Mouse (Mus musculus): ENCODE measurements around the gene Ccdc61. TPM values are rescaled to one million over a fixed set of nuclear protein-coding genes. Genes with fewer than 3 reads are reported as not detected.
A peak's percentile ranks its signal among the peaks of the same experiment; 100 is the strongest.

Gene Ccdc61
- polyA plus RNA-seq, 1 experiment from 2014 or later = 30.8 TPM

GRCm38 (mm10) chr7:18891872-18892599 is 18.2 kb downstream of the Ccdc61 start:
- H3K4me2 ChIP-seq (replicated peaks; ENCODE audit: low read depth, low read length) = peak overlapping the region; percentile 62
- H3K4me1 ChIP-seq (ENCODE audit: insufficient read depth, low read length) = peaks cover 21% of the 10 kb centered on the region
- H3K27me3 ChIP-seq (ENCODE audit: insufficient read depth, low read length) = peaks cover 8% of the 10 kb centered on the region; the same call in 1 of the 2 replicates
- ATAC-seq (ENCODE audit: low FRiP score, low TSS enrichment) = peak; percentile 46
- 0 out of 2 replicates have a peak, but pooled peaks cover 2% of the 10 kb centered on the region for H3K36me3 ChIP-seq (ENCODE audit: insufficient read depth, low read length)
- H3K4me3 ChIP-seq (ENCODE audit: low read length) = peak overlapping the region; percentile 41
- H3K9me3 ChIP-seq (ENCODE audit: low read length) = no peaks in the 10 kb centered on the region
- 20% methylated on average over 33 of the region's 33 CpGs for WGBS
- H3K27ac ChIP-seq (ENCODE audit: low read length) = no peak overlapping the region
- H3K9ac ChIP-seq (replicated peaks; ENCODE audit: low read length) = 0 out of 2 replicates have a peak overlapping the region, but pooled peaks have one; percentile 36

GRCm38 (mm10) chr7:18890848-18891247 is 19.4 kb downstream of the Ccdc61 start:
- Histone ChIP-seq H3K4me1 (ENCODE audit: insufficient read depth, low read length) (peaks cover 21% of the 10 kb centered on the region), H3K9me3 (ENCODE audit: low read length) (no peaks in the 10 kb centered on the region), H3K4me2 (replicated peaks; ENCODE audit: low read depth, low read length) (no peak overlapping the region), H3K27me3 (ENCODE audit: insufficient read depth, low read length) (peaks cover 8% of the 10 kb centered on the region; the same call in 1 of the 2 replicates), H3K27ac (ENCODE audit: low read length) (no peak overlapping the region), H3K36me3 (ENCODE audit: insufficient read depth, low read length) (0 out of 2 replicates have a peak, but pooled peaks cover 2% of the 10 kb centered on the region), H3K9ac (replicated peaks; ENCODE audit: low read length) (no peak overlapping the region), H3K4me3 (ENCODE audit: low read length) (no peak overlapping the region)
- ATAC-seq (ENCODE audit: low FRiP score, low TSS enrichment) = no peak
- WGBS = 68% methylated on average over 8 of the region's 8 CpGs

DNA sequence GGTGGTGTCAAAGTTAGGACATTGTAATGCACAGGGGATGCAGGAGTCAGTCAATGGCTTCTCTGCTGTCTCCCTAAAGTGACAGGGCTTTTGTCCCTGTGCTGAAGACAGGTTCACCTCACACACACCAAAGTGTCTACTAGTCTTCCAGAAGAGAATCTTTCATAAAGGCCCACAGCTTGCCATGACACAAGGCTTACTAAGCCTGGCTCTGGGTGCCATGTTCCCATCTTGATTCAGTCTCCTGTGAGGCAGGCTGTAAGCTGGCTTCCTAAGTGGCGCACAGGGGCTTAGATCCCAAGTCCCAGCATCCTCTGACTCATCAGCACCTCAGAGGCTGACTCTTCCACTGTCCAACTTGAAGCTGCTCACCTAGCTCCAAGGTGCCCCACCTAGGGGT is 23.3 kb downstream of the Ccdc61 start:
- no peaks in the 10 kb centered on the region for H3K9me3 ChIP-seq (ENCODE audit: low read length)
- no peak overlapping the region for H3K4me2 ChIP-seq (replicated peaks; ENCODE audit: low read depth, low read length)
- no peaks in the 10 kb centered on the region for H3K27me3 ChIP-seq (ENCODE audit: insufficient read depth, low read length)
- 0 out of 2 replicates have a peak, but pooled peaks cover 2% of the 10 kb centered on the region for H3K36me3 ChIP-seq (ENCODE audit: insufficient read depth, low read length)
- WGBS = 91% methylated on average over 1 of the region's 1 CpGs
- no peaks in the 10 kb centered on the region for H3K4me1 ChIP-seq (ENCODE audit: insufficient read depth, low read length)
- H3K9ac ChIP-seq (replicated peaks; ENCODE audit: low read length) = no peak overlapping the region
- no peak overlapping the region for H3K27ac ChIP-seq (ENCODE audit: low read length)
- H3K4me3 ChIP-seq (ENCODE audit: low read length) = no peak overlapping the region
- no peak for ATAC-seq (ENCODE audit: low FRiP score, low TSS enrichment)

GRCm38 (mm10) chr7:18884745-18885422 is 25.3 kb downstream of the Ccdc61 start:
- ATAC-seq (ENCODE audit: low FRiP score, low TSS enrichment) = no peak
- Histone ChIP-seq H3K27me3 (ENCODE audit: insufficient read depth, low read length) (no peaks in the 10 kb centered on the region), H3K27ac (ENCODE audit: low read length) (no peak overlapping the region), H3K9ac (replicated peaks; ENCODE audit: low read length) (peak overlapping the region; percentile 8; the same call in 1 of the 2 replicates), H3K4me3 (ENCODE audit: low read length) (no peak overlapping the region), H3K4me2 (replicated peaks; ENCODE audit: low read depth, low read length) (no peak overlapping the region), H3K4me1 (ENCODE audit: insufficient read depth, low read length) (no peaks in the 10 kb centered on the region), H3K9me3 (ENCODE audit: low read length) (no peaks in the 10 kb centered on the region), H3K36me3 (ENCODE audit: insufficient read depth, low read length) (no peaks in the 10 kb centered on the region)
- WGBS = 62% methylated on average over 13 of the region's 13 CpGs

GRCm38 (mm10) chr7:18883991-18884744 is 26.0 kb downstream of the Ccdc61 start:
- H3K36me3 ChIP-seq (ENCODE audit: insufficient read depth, low read length) = no peaks in the 10 kb centered on the region
- peak overlapping the region; percentile 8; the same call in 1 of the 2 replicates for H3K9ac ChIP-seq (replicated peaks; ENCODE audit: low read length)
- 51% methylated on average over 9 of the region's 9 CpGs for WGBS
- no peaks in the 10 kb centered on the region for H3K9me3 ChIP-seq (ENCODE audit: low read length)
- H3K4me2 ChIP-seq (replicated peaks; ENCODE audit: low read depth, low read length) = no peak overlapping the region
- H3K27me3 ChIP-seq (ENCODE audit: insufficient read depth, low read length) = no peaks in the 10 kb centered on the region
- ATAC-seq (ENCODE audit: low FRiP score, low TSS enrichment) = peak; percentile 53; the same call in 1 of the 2 replicates
- H3K27ac ChIP-seq (ENCODE audit: low read length) = no peak overlapping the region
- no peaks in the 10 kb centered on the region for H3K4me1 ChIP-seq (ENCODE audit: insufficient read depth, low read length)
- no peak overlapping the region for H3K4me3 ChIP-seq (ENCODE audit: low read length)

- Histone ChIP-seq H3K27ac (ENCODE audit: low read length) (no peak overlapping the region), H3K9me3 (ENCODE audit: low read length) (no peaks in the 10 kb centered on the region), H3K4me2 (replicated peaks; ENCODE audit: low read depth, low read length) (no peak overlapping the region), H3K27me3 (ENCODE audit: insufficient read depth, low read length) (no peaks in the 10 kb centered on the region), H3K4me1 (ENCODE audit: insufficient read depth, low read length) (no peaks in the 10 kb centered on the region), H3K4me3 (ENCODE audit: low read length) (no peak overlapping the region), H3K36me3 (ENCODE audit: insufficient read depth, low read length) (no peaks in the 10 kb centered on the region), H3K9ac (replicated peaks; ENCODE audit: low read length) (no peak overlapping the region)
- ATAC-seq (ENCODE audit: low FRiP score, low TSS enrichment) = no peak
- 74% methylated on average over 7 of the region's 7 CpGs for WGBS
Measured at GRCm38 (mm10) chr7:18878691-18879090, 31.5 kb downstream of the Ccdc61 start.

DNA sequence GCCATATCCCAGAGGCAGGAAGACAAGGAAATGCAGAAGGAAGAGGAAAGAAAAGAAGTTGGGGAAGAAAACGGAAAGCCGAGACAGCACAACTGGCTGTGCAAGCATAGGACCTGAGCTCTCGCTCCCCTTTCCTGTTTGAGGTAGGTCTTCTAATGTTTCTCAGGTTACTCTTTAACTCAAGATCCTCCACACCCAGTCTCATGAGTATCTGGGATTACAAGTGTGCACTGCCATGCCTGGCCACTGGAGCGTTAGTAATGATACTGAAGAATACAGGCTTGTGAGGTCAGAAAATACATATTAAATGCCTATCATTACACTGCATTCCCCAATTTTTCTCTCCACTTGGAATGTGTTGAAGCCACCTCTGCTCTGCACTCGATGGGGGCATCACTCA is 34.8 kb downstream of the Ccdc61 start:
- no peaks in the 10 kb centered on the region for H3K36me3 ChIP-seq (ENCODE audit: insufficient read depth, low read length)
- no peak overlapping the region for H3K27ac ChIP-seq (ENCODE audit: low read length)
- H3K9me3 ChIP-seq (ENCODE audit: low read length) = no peaks in the 10 kb centered on the region
- H3K4me1 ChIP-seq (ENCODE audit: insufficient read depth, low read length) = peaks cover 7% of the 10 kb centered on the region; the same call in 1 of the 2 replicates
- ATAC-seq (ENCODE audit: low FRiP score, low TSS enrichment) = no peak
- 76% methylated on average over 5 of the region's 5 CpGs for WGBS
- no peak overlapping the region for H3K4me2 ChIP-seq (replicated peaks; ENCODE audit: low read depth, low read length)
- H3K27me3 ChIP-seq (ENCODE audit: insufficient read depth, low read length) = no peaks in the 10 kb centered on the region
- no peak overlapping the region for H3K4me3 ChIP-seq (ENCODE audit: low read length)
- H3K9ac ChIP-seq (replicated peaks; ENCODE audit: low read length) = no peak overlapping the region

DNA sequence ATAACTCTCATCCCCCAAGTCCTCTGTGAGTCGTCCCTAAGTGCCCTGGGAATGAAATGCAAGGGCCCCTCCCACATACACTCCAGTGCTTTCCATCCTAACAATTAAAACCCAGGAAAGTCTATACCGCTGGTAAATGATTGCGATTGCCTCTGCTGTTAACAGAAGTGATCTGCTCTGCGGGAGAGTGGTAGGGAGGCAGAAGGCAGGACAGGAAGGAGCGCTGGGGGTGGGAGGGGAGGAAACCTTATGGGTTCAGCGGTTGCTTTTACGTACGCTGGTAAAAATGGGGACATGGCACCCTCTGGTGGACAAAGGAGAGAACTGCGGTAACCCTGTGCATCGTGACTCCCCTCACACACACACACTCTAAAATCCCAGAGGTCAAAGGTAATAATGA is 37.0 kb downstream of the Ccdc61 start:
- 0% methylated on average over 10 of the region's 10 CpGs for WGBS
- Histone ChIP-seq H3K9ac (replicated peaks; ENCODE audit: low read length) (0 out of 2 replicates have a peak overlapping the region, but pooled peaks have one; percentile 37), H3K36me3 (ENCODE audit: insufficient read depth, low read length) (no peaks in the 10 kb centered on the region), H3K4me3 (ENCODE audit: low read length) (peak overlapping the region; percentile 37), H3K4me1 (ENCODE audit: insufficient read depth, low read length) (peaks cover 7% of the 10 kb centered on the region; the same call in 1 of the 2 replicates), H3K27me3 (ENCODE audit: insufficient read depth, low read length) (no peaks in the 10 kb centered on the region), H3K9me3 (ENCODE audit: low read length) (no peaks in the 10 kb centered on the region; the same call in 1 of the 2 replicates), H3K27ac (ENCODE audit: low read length) (no peak overlapping the region), H3K4me2 (replicated peaks; ENCODE audit: low read depth, low read length) (peak overlapping the region; percentile 61)
- ATAC-seq (ENCODE audit: low FRiP score, low TSS enrichment) = peak; percentile 88

DNA sequence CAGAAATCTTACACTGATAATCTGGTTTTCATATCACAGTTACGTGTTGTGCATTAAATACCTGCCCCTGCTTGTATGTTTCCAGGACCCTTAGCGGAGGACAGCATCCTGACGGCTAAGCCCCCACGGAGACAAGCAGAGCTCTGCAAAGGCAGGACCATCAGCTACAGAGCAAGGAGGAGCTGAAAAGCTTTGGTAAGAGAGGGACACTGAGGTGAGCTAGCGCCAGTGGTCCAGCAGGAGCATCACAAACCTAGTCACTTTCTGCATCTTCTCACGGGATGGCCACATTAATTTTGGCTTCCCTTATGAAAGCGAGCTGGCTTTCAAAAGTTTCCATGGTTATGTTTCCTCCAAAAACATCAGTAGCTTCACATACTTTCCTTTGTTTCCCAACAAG is 37.4 kb downstream of the Ccdc61 start:
- Histone ChIP-seq H3K4me2 (replicated peaks; ENCODE audit: low read depth, low read length) (peak overlapping the region; percentile 61), H3K36me3 (ENCODE audit: insufficient read depth, low read length) (no peaks in the 10 kb centered on the region), H3K4me3 (ENCODE audit: low read length) (peak overlapping the region; percentile 37), H3K9ac (replicated peaks; ENCODE audit: low read length) (peak overlapping the region; percentile 42; the same call in 1 of the 2 replicates), H3K9me3 (ENCODE audit: low read length) (no peaks in the 10 kb centered on the region; the same call in 1 of the 2 replicates), H3K4me1 (ENCODE audit: insufficient read depth, low read length) (peaks cover 7% of the 10 kb centered on the region; the same call in 1 of the 2 replicates), H3K27ac (ENCODE audit: low read length) (no peak overlapping the region), H3K27me3 (ENCODE audit: insufficient read depth, low read length) (no peaks in the 10 kb centered on the region)
- 3% methylated on average over 7 of the region's 7 CpGs for WGBS
- ATAC-seq (ENCODE audit: low FRiP score, low TSS enrichment) = peak; percentile 58
